Mouse (Mus musculus): ENCODE results near the gene Surf1. TPM values are rescaled to one million over a fixed set of nuclear protein-coding genes. Genes with fewer than 3 reads are reported as not detected.

Surf1 gene
- 92.5 and 103 TPM in 2 replicates for polyA plus RNA-seq (2012; rRNA removed)

DNA sequence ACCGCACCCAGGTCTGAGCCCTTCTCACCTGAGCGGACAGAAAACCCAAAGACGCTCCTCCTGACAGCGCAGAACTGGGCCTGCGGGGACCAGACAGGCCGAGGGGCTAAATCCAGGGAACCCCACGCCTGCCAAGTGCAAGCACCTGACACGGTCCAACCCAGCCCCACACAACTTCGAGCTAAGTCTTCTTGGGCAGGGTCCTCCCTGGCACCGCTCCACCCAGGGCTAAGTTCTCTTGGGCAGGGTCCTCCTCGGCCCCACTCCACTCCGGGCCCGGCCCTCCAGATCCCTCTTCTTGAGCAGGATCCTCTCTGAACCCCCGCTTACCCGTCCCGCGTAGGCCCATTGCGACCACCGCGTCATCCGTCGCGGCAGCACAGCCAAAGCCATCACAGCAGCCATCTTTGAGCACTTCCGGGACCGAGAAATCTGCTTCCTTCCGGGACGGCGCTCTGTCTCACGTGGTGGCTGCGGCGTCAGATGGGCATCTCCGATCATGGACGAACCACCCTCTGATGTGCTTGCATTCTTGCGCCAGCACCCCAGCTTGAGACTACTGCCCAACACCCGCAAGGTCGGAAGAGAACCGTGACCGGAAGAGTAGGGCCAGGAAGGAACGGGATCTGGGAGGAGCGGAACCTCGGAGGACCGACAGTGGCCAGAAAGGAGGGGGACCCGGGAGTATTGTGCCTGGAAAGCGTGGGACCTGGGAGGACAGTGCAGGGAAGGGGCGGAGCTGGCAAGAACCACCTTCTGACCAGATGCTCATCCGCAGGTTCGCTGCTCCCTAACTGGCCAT is at the start of gene Surf1, which contains the start of gene Surf2:
Gene Surf1, minus strand, starts transcription at position 604 of the 802 bp plus-strand sequence.
Gene Surf2, plus strand, starts transcription at position 441 of the 802 bp plus-strand sequence.
- peak; percentile 62 for DNase-seq (ENCODE audit: low spot score)

DNA sequence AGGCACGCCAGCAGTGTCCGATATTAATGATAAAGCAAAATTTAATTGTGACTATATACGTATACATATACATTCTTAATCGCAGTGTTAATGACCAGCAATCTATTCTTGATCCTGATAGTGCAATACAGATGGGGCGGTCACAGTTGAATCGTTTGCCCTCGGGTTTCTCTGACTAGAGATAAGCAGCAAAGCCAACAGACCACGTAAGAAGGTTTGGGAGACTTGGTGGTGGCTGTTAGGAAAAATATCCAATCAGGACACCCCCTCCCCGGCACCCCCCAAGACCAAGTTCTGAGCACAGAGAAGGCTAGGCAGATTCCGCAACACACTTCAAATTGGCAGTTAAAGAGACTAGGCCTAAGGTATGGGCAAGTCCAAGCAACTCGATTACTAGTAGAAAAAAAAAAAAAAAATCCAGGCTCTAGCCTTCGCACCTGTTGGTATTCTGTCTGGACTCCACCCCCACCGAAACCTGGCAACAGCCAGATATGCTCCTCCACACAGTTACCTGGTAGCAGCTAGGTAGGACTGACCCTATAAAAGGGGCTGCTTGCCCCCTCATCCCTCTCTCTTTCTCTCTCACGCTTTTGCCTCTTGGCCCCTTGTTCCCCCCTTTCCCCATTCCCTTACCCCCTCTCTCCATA is 48.5 kb upstream of the Surf1 start:
- no peak for DNase-seq (ENCODE audit: low spot score)

DNA sequence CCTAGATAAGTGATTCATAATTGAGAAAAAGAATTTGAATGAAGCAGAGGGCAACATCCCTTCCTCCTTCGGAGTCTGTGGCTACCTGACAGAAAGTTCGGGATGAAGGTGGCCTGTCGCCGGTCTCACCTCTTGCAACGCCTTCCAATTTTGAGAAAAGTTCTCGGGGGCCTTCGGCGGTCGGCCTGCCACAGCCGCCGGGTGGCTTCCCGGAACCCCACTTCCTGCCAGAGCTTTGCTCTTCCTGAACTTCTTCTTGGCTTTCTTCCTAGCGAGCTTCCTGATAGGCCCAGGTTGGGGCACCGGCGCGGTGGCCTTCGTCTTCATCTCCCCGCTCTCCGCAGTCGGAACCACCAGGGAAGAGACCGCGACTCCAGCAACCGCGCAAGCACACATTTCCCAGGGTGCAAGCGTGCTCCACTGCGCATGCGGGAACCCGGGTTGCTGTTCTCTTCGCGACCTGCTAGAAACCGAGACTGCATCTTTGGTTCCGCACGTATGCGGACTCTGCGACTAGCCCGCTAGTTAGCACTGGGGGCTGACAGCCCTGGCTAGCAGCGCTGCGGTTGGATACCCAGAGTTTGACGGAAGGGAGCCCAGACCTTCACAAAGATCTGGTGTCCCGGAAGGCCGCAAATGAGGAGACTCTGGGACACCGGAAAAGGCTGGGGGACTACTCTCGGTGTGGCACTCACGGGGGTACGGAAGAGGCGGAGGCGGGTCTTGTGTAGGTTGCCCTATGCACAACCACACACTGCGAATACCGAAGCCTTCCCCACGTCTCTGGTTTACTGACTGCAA is 47.8 kb upstream of the Surf1 start, which contains the start of gene Rexo4:
Gene Rexo4, minus strand, starts transcription at position 464 of the 801 bp plus-strand sequence.
- peak; percentile 93 for DNase-seq (ENCODE audit: low spot score)

DNA sequence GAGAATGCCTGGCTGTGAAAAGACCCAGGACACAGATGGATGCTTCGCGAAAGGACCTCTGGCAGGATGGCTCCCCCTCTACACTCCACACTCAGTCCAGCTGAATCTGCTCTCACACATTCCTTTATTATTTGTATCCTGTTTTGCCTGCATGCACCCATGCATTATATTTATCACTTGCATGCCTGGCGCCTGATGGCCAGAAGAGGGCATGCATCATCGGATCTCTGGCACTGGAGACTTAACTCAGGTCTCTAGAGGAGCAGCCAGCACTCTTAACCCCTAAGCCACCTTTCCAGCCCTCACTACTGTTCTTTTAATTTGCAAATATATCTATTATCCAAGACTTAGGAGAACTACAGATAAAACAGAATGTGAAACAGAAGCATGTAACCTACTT is 44.4 kb upstream of the Surf1 start:
- DNase-seq (ENCODE audit: low spot score): no peak

DNA sequence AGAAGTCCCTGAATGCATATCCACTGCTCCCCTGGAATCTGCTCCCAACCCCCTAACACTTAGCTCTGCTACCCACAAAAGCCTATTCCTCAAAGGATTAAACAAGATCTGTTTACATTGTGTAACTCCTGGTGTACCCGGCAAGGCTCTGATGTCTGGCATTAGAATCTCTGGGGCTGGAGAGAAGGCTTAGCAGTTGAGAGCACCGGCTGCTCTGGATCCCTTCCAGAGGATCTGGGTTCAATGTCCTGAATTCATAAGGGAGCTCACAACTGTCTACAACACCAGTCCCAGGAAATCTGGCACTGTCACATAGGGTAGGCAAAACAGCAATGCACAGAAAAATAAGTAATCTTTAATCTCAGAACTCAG is 41.1 kb upstream of the Surf1 start:
- DNase-seq (ENCODE audit: low spot score): no peak

DNA sequence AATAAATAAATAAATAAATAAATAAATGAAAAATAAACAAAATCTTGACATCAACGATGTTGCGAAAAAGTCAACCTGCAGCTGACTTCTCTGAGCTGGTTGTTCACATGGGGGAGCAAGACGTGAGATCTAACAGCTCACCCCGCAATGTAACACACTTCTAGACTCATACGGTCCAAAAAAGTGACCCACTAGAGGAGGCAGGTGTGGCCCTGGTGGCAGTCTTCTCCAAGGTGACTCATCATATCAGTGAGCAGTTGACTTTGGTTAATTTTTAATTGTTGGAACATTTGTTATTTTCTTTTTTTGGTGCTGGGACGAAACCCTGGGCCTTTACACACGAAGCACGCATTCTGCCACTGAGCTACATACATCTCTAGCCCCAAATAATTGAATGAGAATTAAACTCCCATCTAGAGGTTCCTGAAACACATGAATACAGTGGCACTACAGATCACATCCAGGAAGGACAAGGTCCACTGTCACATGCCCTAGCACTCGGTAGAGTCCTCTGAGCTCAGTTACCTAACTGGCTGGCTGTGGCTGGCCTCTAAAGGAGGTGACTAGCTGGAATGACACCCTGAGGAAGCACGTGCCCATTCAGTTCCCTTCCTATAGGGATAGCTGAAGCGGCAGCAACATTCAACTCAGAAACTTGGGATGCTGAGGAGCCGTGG is 40.6 kb upstream of the Surf1 start:
- DNase-seq (ENCODE audit: low spot score): no peak

DNA sequence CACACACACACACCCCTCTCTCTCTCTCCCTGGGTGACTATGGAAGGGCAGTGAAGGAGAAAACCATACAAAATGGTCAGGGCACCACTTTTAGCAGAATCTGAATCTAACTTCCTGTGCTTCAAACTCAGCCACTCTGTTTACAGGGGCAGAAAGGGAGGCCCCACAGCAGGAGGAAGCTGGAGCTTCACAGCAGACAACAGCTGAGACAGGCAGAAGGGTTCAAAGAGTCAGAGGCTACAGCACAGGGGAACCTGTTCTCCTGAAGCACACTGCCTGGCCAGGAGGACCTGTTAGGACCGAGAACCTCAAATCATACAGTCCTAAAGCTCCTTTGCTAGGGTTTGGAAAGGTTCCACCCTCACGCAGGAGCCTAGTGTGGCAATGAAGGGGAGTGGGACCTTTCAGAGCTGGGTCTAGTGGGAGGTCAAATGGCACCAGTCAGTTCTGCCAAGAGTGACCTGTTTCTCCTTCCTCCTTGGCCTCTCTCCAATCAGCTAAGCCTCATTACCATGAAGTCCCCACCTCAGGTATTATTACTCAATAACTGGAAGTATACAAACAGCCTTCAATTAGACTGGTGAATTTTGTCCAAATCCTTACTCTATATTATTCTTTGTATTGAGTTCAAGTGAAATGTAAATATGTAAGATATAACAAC is 38.5 kb upstream of the Surf1 start:
- no peak for DNase-seq (ENCODE audit: low spot score)

DNA sequence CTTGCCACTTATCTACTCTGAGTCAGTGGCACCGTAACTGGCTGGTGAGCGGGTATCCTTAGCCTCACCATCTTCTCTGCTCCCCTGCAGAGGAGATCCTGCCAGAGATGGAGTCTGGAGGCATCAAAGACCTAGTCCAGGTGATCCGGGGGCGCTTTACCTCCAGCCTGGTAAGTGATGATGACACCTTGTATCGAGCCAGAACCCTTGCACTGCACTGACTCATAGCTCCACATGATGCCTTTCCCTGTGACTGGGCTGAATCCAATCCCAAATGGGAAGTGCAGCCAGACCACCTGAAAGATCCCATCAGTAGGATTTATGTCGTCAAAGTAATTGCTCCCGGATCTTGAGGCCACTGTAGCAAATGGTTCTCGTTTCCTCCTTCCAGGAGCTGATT is 36.5 kb upstream of the Surf1 start:
- no peak for DNase-seq (ENCODE audit: low spot score)

DNA sequence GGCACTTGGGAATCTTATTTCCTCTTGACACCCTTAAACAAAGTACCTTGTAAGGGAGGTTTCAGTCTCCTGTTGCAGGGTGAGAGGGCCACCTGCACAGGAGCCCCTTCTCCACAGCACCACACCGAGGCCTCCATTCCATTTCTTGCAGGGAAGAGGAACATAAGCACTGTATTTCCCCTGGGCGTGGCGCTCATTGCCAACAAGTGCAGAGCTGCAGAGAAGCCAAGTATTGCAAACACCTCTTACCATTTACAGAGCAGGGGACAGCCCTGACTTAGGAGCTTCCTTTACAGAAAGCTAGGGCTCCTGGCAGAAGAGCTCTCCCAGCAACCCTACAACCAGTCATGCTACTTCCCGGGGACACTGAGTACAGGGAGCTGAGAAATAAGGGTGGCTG is 35.9 kb upstream of the Surf1 start:
- DNase-seq (ENCODE audit: low spot score): no peak

DNA sequence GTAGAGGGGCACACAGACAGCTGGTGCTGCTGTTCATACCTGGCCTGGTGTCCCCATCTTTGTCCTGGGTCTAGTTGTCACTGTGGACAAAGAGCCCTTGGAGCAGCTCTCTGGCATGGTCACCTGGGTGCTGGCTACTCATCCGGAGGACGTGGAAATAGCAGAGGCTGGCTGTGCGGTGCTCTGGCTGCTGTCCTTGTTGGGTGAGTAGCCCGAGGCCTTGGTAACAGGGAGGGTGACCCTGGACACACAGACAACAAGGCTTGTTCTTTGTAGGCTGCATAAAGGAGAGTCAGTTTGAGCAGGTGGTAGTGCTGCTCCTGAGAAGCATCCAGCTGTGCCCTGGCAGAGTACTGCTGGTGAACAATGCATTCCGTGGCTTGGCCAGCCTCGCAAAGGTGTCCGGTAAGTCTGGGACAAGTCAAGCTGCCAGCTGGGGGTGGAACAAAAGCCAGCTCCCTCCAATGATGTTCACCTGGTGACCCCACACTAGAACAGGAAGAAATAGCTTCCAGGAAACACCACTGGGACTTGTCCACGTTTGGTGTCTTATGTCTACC is 35.1 kb upstream of the Surf1 start:
- no peak for DNase-seq (ENCODE audit: low spot score)

DNA sequence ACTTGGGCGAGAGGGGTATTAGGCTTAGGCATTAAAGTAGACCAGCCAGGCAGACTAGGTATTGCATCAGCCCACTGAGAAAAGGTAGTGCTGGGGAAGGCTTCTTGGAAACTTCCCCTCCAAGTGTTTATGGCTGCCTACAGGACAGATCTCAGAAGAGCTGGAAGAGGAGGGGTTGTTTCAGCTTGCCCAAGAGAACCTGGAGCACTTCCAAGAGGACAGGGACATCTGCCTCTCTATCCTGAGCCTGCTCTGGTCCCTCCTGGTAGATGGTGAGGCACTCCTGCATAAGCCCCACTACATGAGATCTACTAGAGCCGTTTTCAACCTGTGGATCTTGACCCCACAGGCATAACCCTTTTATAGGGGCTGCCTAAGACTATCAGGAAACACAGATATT is 34.1 kb upstream of the Surf1 start:
- DNase-seq (ENCODE audit: low spot score): no peak

DNA sequence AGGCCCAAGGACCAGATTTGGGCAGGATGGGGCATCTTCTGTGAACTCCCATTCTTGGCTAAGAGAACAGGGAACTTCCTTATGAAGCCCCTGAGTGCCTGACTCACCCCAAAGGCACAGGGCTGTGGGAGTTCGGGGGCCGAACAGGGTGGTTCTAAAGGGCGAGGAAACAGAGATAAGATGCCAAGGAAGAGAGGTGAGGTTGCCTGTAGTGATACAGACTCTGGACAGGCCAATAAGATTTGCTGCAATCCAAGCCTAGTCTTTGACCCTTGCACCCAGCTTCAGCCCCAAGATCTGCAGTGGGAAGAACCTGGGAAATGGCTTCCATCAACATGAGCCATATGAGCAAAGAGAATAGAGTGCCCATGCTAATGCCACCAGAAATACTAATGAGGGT is 26.9 kb upstream of the Surf1 start:
- no peak for DNase-seq (ENCODE audit: low spot score)

DNA sequence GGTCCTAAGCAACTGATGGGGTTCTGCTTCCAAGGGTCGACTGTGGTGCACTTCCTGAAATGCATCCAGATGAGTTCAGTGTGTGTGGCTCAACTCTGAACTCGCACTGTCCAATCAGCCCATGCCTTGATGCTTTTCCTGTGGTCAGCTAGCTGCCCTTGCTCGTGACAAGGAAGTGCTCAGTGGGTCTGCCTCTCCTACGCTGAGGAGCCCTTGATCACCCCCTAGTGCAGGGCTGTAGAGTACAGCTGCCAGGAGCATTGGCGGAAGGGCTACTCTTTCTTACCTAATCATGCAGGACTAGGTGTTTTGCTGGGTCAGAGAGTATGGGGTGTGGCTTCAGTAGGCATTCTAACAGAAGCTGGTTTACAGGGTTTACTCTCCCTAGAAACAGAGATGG is 25.2 kb upstream of the Surf1 start:
- DNase-seq (ENCODE audit: low spot score): no peak

DNA sequence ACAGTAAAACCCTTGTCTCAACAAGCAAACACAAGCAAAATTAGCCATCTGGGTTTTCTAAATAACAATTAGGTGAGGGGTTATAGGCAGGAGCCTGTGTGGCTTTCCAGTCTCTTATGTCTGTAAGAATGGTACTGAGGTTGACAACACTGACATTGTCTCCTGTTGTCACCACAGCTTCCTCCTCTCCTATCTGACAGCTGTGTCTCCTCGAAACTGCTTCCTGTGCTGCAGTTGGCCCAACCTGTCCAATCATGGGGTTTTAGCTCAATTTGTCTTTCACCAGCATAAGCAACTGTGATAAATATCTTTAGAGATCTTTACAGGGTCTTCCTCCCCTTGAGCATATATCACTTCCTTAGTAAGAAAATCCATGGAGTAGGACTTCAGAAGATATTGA is 20.1 kb upstream of the Surf1 start:
- no peak for DNase-seq (ENCODE audit: low spot score)

DNA sequence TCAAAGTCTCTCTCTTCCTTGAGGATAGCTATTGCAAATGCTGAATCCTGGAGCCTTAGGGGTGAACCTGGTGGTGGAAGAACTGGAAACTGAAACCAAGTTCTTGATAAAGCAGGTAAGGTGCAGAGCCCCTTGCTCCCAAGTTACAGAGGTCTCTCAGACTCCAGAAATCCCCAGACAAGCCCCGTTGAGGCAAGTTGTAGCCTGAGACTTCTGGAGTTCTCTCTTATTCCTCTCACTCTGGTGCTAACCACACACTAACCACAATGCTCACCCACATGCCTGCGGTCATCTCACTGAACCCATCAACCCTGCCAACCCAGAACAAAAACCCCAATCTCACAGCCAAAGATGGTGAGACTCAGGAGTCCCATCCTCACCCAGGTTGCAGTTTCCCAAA is 19.0 kb upstream of the Surf1 start:
- DNase-seq (ENCODE audit: low spot score): no peak

DNA sequence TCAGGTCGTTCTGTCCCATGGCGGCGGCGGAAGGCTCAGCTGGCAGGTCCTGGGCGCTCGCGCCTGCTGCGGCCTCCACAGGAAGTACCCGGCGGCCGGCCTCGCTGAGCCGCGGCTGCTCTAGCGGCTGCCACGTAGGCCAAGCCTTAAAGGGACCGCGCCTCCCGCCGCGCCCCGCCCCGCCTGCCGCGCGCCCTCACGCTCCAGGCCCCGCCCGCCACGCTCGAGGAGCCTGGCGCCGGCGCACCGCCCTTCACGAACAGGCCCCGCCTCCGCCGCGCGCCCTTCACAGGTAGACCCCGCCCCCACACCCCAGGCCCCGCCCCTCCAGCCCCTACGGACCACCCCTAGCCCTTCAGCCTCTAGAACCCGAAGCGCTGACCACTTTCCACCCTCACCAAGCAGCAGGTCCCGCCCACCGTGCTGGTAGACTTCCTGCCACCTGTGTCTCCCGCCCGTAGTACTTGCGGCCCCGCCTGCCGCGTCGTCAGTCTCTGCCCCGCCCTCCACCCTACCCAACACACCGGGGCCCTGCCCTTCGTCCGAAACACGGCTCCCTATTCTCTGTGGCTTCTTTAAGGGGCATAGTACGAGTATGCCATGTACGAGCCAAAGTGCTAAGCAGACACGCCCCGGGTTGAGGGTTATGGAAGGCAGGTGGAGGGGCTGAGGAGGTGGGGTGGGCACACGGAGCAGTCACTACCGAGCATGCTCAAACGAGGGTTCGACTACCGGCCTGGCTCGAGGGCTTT is 17.1 kb upstream of the Surf1 start, which contains the start of the genes Surf4 and Stkld1:
Gene Surf4, minus strand, starts transcription at position 625 of the 752 bp plus-strand sequence.
Gene Stkld1, plus strand, starts transcription at position 744 of the 752 bp plus-strand sequence.
- peak; percentile 86 for DNase-seq (ENCODE audit: low spot score)

DNA sequence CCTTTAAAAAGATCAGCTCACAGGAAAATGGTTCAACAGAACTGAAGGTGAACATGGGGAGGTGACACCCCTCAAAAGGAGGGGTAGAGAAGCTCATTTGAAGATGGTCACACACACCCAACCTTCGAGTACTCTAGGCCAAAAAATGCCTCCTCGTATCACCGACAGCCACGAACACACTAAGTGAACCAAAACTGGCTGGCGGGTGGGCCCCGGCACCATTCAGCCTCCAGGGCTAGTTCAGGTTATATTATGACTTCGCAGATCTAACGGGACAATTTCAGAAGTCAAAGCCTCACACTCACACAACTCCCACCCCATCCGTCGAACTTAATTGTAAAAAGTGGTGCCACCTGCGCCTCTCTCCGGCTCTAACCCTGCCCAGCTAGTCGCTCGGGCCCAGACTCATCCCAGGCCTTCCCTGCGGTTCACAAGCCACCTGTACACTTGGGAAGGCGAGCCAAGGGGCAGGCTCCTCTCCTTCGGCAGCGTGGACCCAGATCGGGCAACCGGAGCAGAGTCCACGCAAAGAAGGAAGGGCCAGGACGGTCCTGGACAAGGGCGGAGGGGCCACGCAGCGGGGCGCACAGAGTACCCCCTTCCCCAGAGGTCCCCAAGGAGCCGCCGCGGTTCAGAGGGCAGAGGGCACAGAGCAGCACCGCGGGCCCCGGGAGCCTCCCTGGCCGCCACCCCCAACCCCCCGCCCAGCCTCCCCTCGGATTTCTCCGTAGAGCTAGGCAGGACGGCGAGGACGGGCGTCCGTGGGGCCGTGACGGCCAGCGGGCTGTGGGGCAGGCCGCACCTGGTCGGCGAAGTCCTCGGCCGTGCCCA is 16.4 kb upstream of the Surf1 start:
- DNase-seq (ENCODE audit: low spot score): no peak

DNA sequence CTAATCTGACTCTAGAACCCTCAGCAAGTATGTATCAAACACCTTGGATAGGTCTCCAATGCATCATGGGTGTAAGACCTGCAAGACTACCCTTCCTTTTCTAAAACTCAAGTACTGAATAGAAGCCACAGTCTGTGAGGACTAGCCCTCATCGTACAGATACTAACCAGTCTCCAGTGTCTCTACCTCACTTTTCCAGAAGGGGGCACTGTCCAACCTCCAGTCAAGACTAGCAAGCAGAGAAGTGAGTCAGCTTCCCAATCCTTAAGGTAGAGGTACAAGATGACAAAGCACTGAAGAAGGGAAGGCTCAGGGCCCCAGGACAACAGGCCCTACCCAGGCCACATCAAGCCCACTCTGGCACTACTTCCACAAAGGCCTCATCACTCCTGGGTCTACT is 14.1 kb upstream of the Surf1 start:
- DNase-seq (ENCODE audit: low spot score): no peak
